Mouse (Mus musculus): ENCODE data around the gene Nek11. TPM values are rescaled to one million over a fixed set of nuclear protein-coding genes. Genes with fewer than 3 reads are reported as not detected.

Gene Nek11
- polyA plus RNA-seq, 1 experiment from 2014 or later, result 0.15 TPM

DNA sequence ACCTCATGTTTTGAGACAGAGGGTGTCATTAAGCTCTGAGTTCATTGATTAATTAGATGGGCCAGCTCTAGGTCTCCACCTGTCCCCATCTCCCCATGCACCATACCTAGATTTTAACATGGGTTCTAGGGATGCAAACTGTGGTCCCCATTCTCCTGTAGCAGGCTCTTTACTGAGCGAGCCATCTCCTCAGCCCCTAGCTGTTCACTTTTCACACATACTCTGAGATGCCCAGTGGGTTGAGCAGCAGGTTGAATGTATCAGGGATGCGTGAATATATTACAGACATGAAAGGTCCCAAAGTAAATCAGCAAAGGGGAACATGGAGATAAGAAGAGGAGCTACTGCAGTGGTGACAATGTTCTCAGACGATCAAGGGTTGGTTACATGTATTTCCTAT lies 52.8 kb downstream of the Nek11 start:
- no peaks in the 10 kb centered on the region for H3K27me3 ChIP-seq (replicated peaks; ENCODE audit: control insufficient read depth, insufficient read depth, low read length)
- H3K9me3 ChIP-seq (ENCODE audit: control insufficient read depth, low read length), result no peaks in the 10 kb centered on the region
- H3K36me3 ChIP-seq (ENCODE audit: control insufficient read depth, insufficient read depth, low read length), result no peaks in the 10 kb centered on the region
- no peak overlapping the region for H3K4me3 ChIP-seq (ENCODE audit: low read length)
- ATAC-seq, result no peak
- H3K27ac ChIP-seq (ENCODE audit: low read length), result no peak overlapping the region; the same call in 1 of the 2 replicates
- 76% methylated on average over 3 of the region's 3 CpGs for WGBS
- H3K4me1 ChIP-seq (ENCODE audit: control insufficient read depth, insufficient read depth, low read length), result no peaks in the 10 kb centered on the region
- no peak overlapping the region for H3K4me2 ChIP-seq (ENCODE audit: low read depth, low read length)
- H3K9ac ChIP-seq (ENCODE audit: low read depth, low read length), result no peak overlapping the region

DNA sequence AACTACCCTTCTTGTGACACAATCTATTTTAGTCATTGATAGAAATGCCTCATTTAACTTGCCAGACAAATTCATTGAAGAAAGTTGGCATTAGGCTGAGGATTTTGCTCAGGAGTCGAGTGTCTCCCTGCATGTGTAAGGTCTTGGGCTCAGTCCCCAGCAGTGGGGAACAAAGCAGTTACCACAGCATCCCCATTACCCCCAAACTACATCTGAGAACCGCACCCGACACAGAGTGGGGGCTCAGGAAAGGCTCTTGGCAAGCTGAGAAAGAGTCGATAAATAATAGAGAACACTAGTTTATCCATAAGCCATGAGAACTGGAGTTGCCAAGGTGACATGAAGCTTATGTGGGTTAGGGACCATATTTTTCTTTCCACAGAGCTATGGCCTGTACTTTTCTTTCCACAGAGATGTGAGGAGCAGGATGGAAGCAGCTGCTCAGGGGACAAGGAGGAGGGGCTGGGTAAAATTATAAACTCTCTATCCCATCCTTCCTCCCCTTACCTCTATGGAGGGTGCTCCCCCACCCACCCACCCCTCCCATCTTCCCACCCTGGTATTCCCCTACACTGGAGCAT lies 62.8 kb downstream of the Nek11 start:
- Histone ChIP-seq H3K4me1 (ENCODE audit: control insufficient read depth, insufficient read depth, low read length) (no peaks in the 10 kb centered on the region), H3K36me3 (ENCODE audit: control insufficient read depth, insufficient read depth, low read length) (no peaks in the 10 kb centered on the region), H3K9ac (ENCODE audit: low read depth, low read length) (no peak overlapping the region), H3K4me3 (ENCODE audit: low read length) (no peak overlapping the region), H3K9me3 (ENCODE audit: control insufficient read depth, low read length) (no peaks in the 10 kb centered on the region), H3K4me2 (ENCODE audit: low read depth, low read length) (no peak overlapping the region), H3K27ac (ENCODE audit: low read length) (no peak overlapping the region), H3K27me3 (replicated peaks; ENCODE audit: control insufficient read depth, insufficient read depth, low read length) (no peaks in the 10 kb centered on the region)
- WGBS, result 74% methylated on average over 4 of the region's 4 CpGs
- ATAC-seq, result no peak

DNA sequence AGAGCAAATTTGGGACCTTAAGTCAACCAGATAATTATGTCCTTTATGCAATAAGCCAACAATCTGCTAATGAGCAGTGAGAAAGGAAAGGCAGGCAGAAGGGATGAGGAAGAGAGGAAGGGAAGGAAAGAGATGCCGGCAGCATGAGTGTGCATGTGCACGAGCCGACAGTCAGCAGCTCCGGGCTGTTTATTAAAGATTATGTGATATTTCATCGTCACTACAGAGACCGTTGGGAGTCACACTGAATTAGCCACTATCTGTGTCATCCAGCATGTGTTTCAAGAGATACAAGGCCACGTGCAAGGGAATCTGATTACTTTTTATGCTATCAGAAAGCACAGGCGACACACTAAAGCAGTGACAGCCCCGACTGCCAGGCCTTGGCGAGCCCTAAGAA lies 73.5 kb downstream of the Nek11 start:
- ATAC-seq, result no peak
- 88% methylated on average over 10 of the region's 10 CpGs for WGBS

DNA sequence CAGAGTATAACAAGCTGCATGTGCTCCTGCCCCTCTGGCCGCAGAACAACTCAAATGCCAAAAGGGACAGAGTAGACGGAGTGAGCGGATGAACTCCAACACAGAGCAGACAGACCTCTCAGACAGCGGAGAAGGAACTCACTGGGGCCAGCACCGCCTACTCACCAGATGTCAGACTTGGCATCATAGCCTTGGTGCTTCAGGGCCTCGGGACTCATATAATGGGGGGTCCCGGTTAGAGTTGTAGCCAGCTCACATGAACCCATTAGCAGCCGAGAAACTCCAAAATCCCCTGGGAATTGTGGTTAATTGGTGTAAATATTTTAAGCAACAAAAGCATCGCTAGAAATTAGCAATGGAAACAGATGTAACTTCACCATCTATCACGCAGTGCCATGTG lies 82.1 kb downstream of the Nek11 start:
- H3K4me1 ChIP-seq (ENCODE audit: control insufficient read depth, insufficient read depth, low read length), result no peaks in the 10 kb centered on the region
- 82% methylated on average over 10 of the region's 10 CpGs for whole genome bisulfite sequencing
- H3K36me3 ChIP-seq (ENCODE audit: control insufficient read depth, insufficient read depth, low read length), result no peaks in the 10 kb centered on the region
- ATAC-seq, result no peak
- H3K4me3 ChIP-seq (ENCODE audit: low read length), result no peak overlapping the region
- no peaks in the 10 kb centered on the region for H3K9me3 ChIP-seq (ENCODE audit: control insufficient read depth, low read length)
- no peak overlapping the region for H3K27ac ChIP-seq (ENCODE audit: low read length)
- H3K27me3 ChIP-seq (replicated peaks; ENCODE audit: control insufficient read depth, insufficient read depth, low read length), result no peaks in the 10 kb centered on the region
- no peak overlapping the region for H3K9ac ChIP-seq (ENCODE audit: low read depth, low read length)
- no peak overlapping the region for H3K4me2 ChIP-seq (ENCODE audit: low read depth, low read length)

More for the DNA sequence above, 73.5 kb downstream of the Nek11 start:
- Histone ChIP-seq H3K4me2 (ENCODE audit: low read depth, low read length) (no peak overlapping the region), H3K4me3 (ENCODE audit: low read length) (no peak overlapping the region), H3K27me3 (replicated peaks; ENCODE audit: control insufficient read depth, insufficient read depth, low read length) (no peaks in the 10 kb centered on the region), H3K36me3 (ENCODE audit: control insufficient read depth, insufficient read depth, low read length) (no peaks in the 10 kb centered on the region), H3K9ac (ENCODE audit: low read depth, low read length) (no peak overlapping the region), H3K27ac (ENCODE audit: low read length) (no peak overlapping the region), H3K9me3 (ENCODE audit: control insufficient read depth, low read length) (no peaks in the 10 kb centered on the region), H3K4me1 (ENCODE audit: control insufficient read depth, insufficient read depth, low read length) (no peaks in the 10 kb centered on the region)

DNA sequence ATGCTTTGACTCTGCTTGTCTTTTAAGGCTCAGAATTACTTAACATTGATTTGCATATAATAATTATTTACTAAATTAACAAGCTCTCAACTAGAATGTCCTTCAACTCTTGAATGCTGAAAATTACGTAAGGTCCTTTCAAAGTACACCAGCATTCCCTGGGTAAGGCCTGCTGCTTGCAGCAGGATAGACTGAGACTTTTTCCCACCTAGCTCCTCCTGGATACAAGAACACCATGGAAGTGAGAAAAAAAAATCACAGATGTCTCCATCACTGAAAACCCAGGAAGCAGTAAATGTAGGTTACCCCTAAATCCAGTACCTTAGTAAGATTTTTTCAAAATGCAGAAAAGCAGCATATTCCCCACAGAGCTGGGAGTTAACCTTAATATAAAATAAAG lies 82.6 kb downstream of the Nek11 start:
- no peak for ATAC-seq
- no peak overlapping the region for H3K9ac ChIP-seq (ENCODE audit: low read depth, low read length)
- 94% methylated on average over 1 of the region's 1 CpGs for WGBS

DNA sequence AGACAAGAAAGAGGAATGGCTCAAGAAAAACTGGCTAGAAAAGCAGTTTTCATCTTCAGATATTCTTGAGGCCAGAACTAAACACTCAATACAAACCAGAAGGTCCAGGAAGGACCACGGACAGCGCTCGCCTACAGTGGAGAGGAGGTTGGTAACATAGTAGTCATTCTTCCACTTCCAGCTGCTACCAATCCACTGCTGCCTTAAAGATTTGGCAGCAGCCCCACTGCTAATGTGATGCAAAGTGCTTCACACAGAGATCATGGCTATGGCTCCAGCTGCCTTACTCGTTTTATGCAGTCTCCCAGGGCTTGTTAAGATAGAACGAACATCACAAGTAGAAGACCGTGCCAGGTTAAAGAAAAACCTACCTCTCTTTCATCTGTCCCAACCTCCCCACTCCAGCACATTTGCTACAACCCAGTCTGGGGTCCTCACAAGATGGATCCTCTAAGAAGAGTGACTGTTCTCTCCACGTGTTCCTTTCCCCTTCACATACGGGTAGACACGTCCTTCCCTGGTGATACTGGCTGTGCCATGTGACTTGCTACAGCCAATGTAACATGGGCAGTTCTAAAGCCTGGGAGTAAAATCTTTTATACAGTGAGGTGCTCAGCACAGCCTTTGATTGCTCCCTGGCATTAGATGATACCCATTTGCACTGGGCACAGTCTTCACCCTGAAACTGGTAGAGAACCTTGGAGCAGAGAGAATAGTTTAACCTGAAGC lies 85.6 kb downstream of the Nek11 start:
- 44% methylated on average over 9 of the region's 9 CpGs for WGBS
- no peaks in the 10 kb centered on the region for H3K36me3 ChIP-seq (ENCODE audit: control insufficient read depth, insufficient read depth, low read length)
- no peak overlapping the region for H3K4me2 ChIP-seq (ENCODE audit: low read depth, low read length)
- no peak overlapping the region for H3K9ac ChIP-seq (ENCODE audit: low read depth, low read length)
- no peak overlapping the region for H3K4me3 ChIP-seq (ENCODE audit: low read length)
- ATAC-seq, result no peak
- no peaks in the 10 kb centered on the region for H3K4me1 ChIP-seq (ENCODE audit: control insufficient read depth, insufficient read depth, low read length)
- H3K9me3 ChIP-seq (ENCODE audit: control insufficient read depth, low read length), result no peaks in the 10 kb centered on the region
- no peaks in the 10 kb centered on the region for H3K27me3 ChIP-seq (replicated peaks; ENCODE audit: control insufficient read depth, insufficient read depth, low read length)
- H3K27ac ChIP-seq (ENCODE audit: low read length), result no peak overlapping the region

More for the DNA sequence above, 82.6 kb downstream of the Nek11 start:
- H3K9me3 ChIP-seq (ENCODE audit: control insufficient read depth, low read length), result no peaks in the 10 kb centered on the region
- no peak overlapping the region for H3K27ac ChIP-seq (ENCODE audit: low read length)
- H3K4me3 ChIP-seq (ENCODE audit: low read length), result no peak overlapping the region
- H3K4me2 ChIP-seq (ENCODE audit: low read depth, low read length), result no peak overlapping the region
- no peaks in the 10 kb centered on the region for H3K27me3 ChIP-seq (replicated peaks; ENCODE audit: control insufficient read depth, insufficient read depth, low read length)
- no peaks in the 10 kb centered on the region for H3K4me1 ChIP-seq (ENCODE audit: control insufficient read depth, insufficient read depth, low read length)
- H3K36me3 ChIP-seq (ENCODE audit: control insufficient read depth, insufficient read depth, low read length), result no peaks in the 10 kb centered on the region

DNA sequence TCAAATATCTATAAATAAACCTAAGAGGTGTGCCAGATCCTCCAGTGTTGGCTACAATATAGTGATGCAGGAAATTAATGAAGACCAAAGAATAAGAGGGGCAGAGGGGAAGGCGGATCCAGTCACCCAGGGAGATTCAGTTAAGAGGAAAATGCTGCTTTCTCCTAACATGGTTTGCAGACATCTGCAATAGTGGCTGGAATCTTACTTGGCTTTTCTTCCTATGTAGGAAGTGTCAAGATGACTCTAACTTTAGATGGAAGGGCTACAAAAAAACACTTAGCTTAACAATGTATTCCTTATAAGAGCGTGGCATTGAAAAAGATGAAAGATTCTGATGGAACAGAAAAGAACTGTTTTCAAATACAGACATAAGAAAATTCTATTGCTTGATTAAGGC lies 89.3 kb downstream of the Nek11 start:
- Histone ChIP-seq H3K4me1 (ENCODE audit: control insufficient read depth, insufficient read depth, low read length) (no peaks in the 10 kb centered on the region), H3K27me3 (replicated peaks; ENCODE audit: control insufficient read depth, insufficient read depth, low read length) (no peaks in the 10 kb centered on the region), H3K9me3 (ENCODE audit: control insufficient read depth, low read length) (no peaks in the 10 kb centered on the region), H3K36me3 (ENCODE audit: control insufficient read depth, insufficient read depth, low read length) (no peaks in the 10 kb centered on the region), H3K9ac (ENCODE audit: low read depth, low read length) (no peak overlapping the region), H3K27ac (ENCODE audit: low read length) (no peak overlapping the region), H3K4me3 (ENCODE audit: low read length) (no peak overlapping the region), H3K4me2 (ENCODE audit: low read depth, low read length) (no peak overlapping the region)
- ATAC-seq, result no peak
- WGBS, result 72% methylated on average over 2 of the region's 2 CpGs

DNA sequence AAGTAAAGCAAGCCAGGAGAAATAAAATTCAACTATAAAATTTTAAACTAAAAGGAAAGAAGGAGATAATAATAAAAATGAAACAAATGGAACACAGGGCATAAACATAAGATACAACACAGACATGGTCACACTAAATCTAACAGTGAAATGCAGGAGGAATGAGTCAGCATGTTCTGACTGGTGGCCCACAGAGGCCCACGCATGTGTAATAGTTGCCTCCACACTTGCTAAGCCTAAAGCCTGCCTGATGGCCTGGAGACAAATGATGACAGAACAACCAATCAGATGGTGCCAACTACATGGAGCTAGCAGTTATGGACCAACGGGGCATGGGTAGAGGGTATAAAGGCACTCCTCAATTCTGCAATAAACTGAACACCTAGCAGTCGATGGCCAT lies 93.1 kb downstream of the Nek11 start:
- Histone ChIP-seq H3K9me3 (ENCODE audit: control insufficient read depth, low read length) (no peaks in the 10 kb centered on the region), H3K4me1 (ENCODE audit: control insufficient read depth, insufficient read depth, low read length) (no peaks in the 10 kb centered on the region), H3K9ac (ENCODE audit: low read depth, low read length) (no peak overlapping the region), H3K4me2 (ENCODE audit: low read depth, low read length) (no peak overlapping the region), H3K4me3 (ENCODE audit: low read length) (no peak overlapping the region), H3K27ac (ENCODE audit: low read length) (no peak overlapping the region), H3K36me3 (ENCODE audit: control insufficient read depth, insufficient read depth, low read length) (no peaks in the 10 kb centered on the region), H3K27me3 (replicated peaks; ENCODE audit: control insufficient read depth, insufficient read depth, low read length) (no peaks in the 10 kb centered on the region)
- no peak for ATAC-seq
- WGBS, result 83% methylated on average over 3 of the region's 3 CpGs

DNA sequence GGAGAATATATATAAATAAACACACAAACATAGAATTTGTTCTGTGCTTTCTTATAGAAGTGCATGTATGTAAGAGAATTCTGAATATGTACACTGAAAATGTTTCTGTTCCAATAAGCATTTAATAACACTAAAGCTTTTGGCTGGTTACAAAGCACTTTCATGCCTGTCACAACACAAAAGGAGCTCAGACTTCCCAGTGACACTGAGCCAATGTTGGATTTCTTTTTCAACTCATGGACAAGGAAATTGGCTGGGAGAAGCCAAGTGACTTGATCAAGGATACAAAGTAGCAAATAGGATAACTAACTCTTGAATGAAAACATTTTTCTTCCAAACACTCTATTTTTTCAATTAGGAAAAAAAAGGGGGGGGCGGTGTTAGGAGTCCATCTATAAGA lies 93.9 kb downstream of the Nek11 start:
- Histone ChIP-seq H3K9me3 (ENCODE audit: control insufficient read depth, low read length) (no peaks in the 10 kb centered on the region), H3K4me2 (ENCODE audit: low read depth, low read length) (no peak overlapping the region), H3K9ac (ENCODE audit: low read depth, low read length) (no peak overlapping the region), H3K27ac (ENCODE audit: low read length) (no peak overlapping the region), H3K36me3 (ENCODE audit: control insufficient read depth, insufficient read depth, low read length) (no peaks in the 10 kb centered on the region), H3K27me3 (replicated peaks; ENCODE audit: control insufficient read depth, insufficient read depth, low read length) (no peaks in the 10 kb centered on the region), H3K4me3 (ENCODE audit: low read length) (no peak overlapping the region), H3K4me1 (ENCODE audit: control insufficient read depth, insufficient read depth, low read length) (no peaks in the 10 kb centered on the region)
- no peak for ATAC-seq
- 85% methylated on average over 1 of the region's 1 CpGs for WGBS

Data from intestine, embryonic 16.5 days (tissue).